Mouse (Mus musculus): ENCODE data around the gene Atp13a3.

- no peak for TF ChIP-seq POLR2A (IDR thresholded peaks at IDR 0.05; ENCODE audit: low read depth, low read length)
- TF ChIP-seq CTCF (conservative IDR thresholded peaks at IDR 0.05; ENCODE audit: insufficient read depth, insufficient read length, low read depth, low read length) = no peak
Observed at GRCm38 (mm10) chr16:30410914-30411313, 5.1 kb upstream of the Atp13a3 start.

All from kidney, adult 2 months (tissue).